Mouse (Mus musculus): ENCODE data around the gene Avpi1.

DNA sequence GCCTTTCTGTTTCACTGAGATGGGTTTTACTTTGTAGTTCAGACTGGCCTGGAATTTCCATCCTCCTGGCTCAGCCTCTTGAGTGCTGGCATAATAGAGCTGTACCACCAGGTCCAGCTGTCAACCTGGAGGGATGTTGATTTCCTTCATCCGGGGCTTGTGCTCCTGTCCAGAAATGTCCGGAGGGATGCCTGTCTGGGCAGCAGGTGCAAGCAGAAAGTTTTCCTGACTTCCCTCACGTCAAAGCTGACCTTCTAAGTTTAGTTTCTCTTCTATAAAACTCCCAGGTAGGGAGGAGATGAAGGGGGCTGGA is 1.4 kb upstream of the Avpi1 start:
- no peak for TF ChIP-seq EP300 (IDR thresholded peaks at IDR 0.05; ENCODE audit: insufficient read depth, low read depth, low read length)
- no peak for TF ChIP-seq CTCF (IDR thresholded peaks at IDR 0.05; ENCODE audit: low read depth, low read length)
- TF ChIP-seq POLR2A (IDR thresholded peaks at IDR 0.05; ENCODE audit: insufficient read depth, low read length) = no peak

Data from ES-Bruce4 (cell line).